ENCODE assay signal across 8 mouse cellular contexts in genomic region chr12:110991361-110992127, GRCm38 (mm10). TPM values are rescaled to one million over a fixed set of nuclear protein-coding genes. Genes with fewer than 3 reads are reported as not detected.
DNase-seq lines count a peak whose midpoint lies in the region; ATAC-seq and TF ChIP-seq lines count a peak whose summit lies in the region.

No protein-coding gene starts in this region.

- no peaks in the 10 kb centered on the region for H3K9me3 ChIP-seq in E14TG2a.4 (ENCODE audit: low read length)
- no peaks in the 10 kb centered on the region for H3K9me3 ChIP-seq in embryonic facial prominence, embryonic 14.5 days (ENCODE audit: control insufficient read depth, low read length)
- no peaks in the 10 kb centered on the region for H3K9me3 ChIP-seq in heart, embryonic 13.5 days
- no peaks in the 10 kb centered on the region for H3K9me3 ChIP-seq in kidney, embryonic 16.5 days (ENCODE audit: low read length)
- H3K9me3 ChIP-seq in lung, embryonic 16.5 days (ENCODE audit: control insufficient read depth, low read length), result no peaks in the 10 kb centered on the region

- H3K36me3 ChIP-seq in E14TG2a.4 (ENCODE audit: insufficient read depth, low read length), result no peaks in the 10 kb centered on the region
- H3K36me3 ChIP-seq in embryonic facial prominence, embryonic 14.5 days (ENCODE audit: control insufficient read depth, insufficient read depth, low read length), result no peaks in the 10 kb centered on the region
- no peaks in the 10 kb centered on the region for H3K36me3 ChIP-seq in heart, embryonic 13.5 days
- H3K36me3 ChIP-seq in kidney, embryonic 16.5 days (ENCODE audit: insufficient read depth, low read length), result no peaks in the 10 kb centered on the region
- H3K36me3 ChIP-seq in lung, embryonic 16.5 days (ENCODE audit: control insufficient read depth, insufficient read depth, low read length), result no peaks in the 10 kb centered on the region

- peak; percentile 66 for TF ChIP-seq CTCF in E14TG2a.4 (conservative IDR thresholded peaks at IDR 0.05; ENCODE audit: low read length)
- TF ChIP-seq CTCF in bone marrow, adult 2 months (IDR thresholded peaks at IDR 0.05; ENCODE audit: control insufficient read depth, insufficient read depth, low read length), result peak; percentile 96
- 0 out of 2 replicates have a peak, but pooled peaks have one; percentile 26 for TF ChIP-seq CTCF in olfactory bulb, adult 2 months (IDR thresholded peaks at IDR 0.05; ENCODE audit: insufficient read depth, low read depth, low read length)

- WGBS in bone marrow, adult 2 months, result 1% methylated on average over 23 of the region's 23 CpGs
- 2% methylated on average over 23 of the region's 23 CpGs for WGBS in embryonic facial prominence, embryonic 14.5 days
- WGBS in heart, embryonic 13.5 days, result 5% methylated on average over 23 of the region's 23 CpGs
- WGBS in kidney, embryonic 16.5 days, result 6% methylated on average over 23 of the region's 23 CpGs
- 5% methylated on average over 23 of the region's 23 CpGs for WGBS in lung, embryonic 16.5 days
- 7% methylated on average over 23 of the region's 23 CpGs for WGBS in olfactory bulb, adult 2 months

- peak overlapping the region; percentile 80 for H3K4me3 ChIP-seq in E14TG2a.4 (replicated peaks; ENCODE audit: low read length)
- H3K4me3 ChIP-seq in bone marrow, adult 2 months (replicated peaks; ENCODE audit: control insufficient read depth, low read depth, low read length), result peak overlapping the region; percentile 81
- peak overlapping the region; percentile 55 for H3K4me3 ChIP-seq in embryonic facial prominence, embryonic 14.5 days (ENCODE audit: low read depth, low read length)
- peak overlapping the region; percentile 58 for H3K4me3 ChIP-seq in heart, embryonic 13.5 days
- H3K4me3 ChIP-seq in kidney, embryonic 16.5 days (ENCODE audit: low read length), result peak overlapping the region; percentile 58
- H3K4me3 ChIP-seq in lung, embryonic 16.5 days (ENCODE audit: low read length), result peak overlapping the region; percentile 62
- peak overlapping the region; percentile 56 for H3K4me3 ChIP-seq in olfactory bulb, adult 2 months (ENCODE audit: insufficient read depth, low read depth, low read length)

- peak; percentile 90 for ATAC-seq in embryonic facial prominence, embryonic 14.5 days (ENCODE audit: low read depth)
- ATAC-seq in heart, embryonic 13.5 days (ENCODE audit: extremely low read depth, insufficient number of reproducible peaks, low FRiP score, low TSS enrichment), result peak; percentile 84
- ATAC-seq in kidney, embryonic 16.5 days (ENCODE audit: low FRiP score, low TSS enrichment), result peak; percentile 94
- peak; percentile 87 for ATAC-seq in lung, embryonic 16.5 days (ENCODE audit: low read depth)

- peak overlapping the region; percentile 76 for H3K9ac ChIP-seq in embryonic facial prominence, embryonic 14.5 days (ENCODE audit: low read depth, low read length)
- peak overlapping the region; percentile 79 for H3K9ac ChIP-seq in heart, embryonic 13.5 days
- H3K9ac ChIP-seq in kidney, embryonic 16.5 days (replicated peaks; ENCODE audit: low read length), result peak overlapping the region; percentile 72
- H3K9ac ChIP-seq in lung, embryonic 16.5 days (ENCODE audit: low read length), result peak overlapping the region; percentile 81

- peak; percentile 88 for DNase-seq in embryonic facial prominence, embryonic 14.5 days (ENCODE audit: low spot score)
- peak; percentile 87 to 91 for DNase-seq in thymus, postnatal 36 days

- no peaks in the 10 kb centered on the region; the same call in 1 of the 2 replicates for H3K27me3 ChIP-seq in E14TG2a.4 (ENCODE audit: insufficient read depth, low read length)
- H3K27me3 ChIP-seq in embryonic facial prominence, embryonic 14.5 days (replicated peaks; ENCODE audit: control insufficient read depth, insufficient read depth, low read length), result no peaks in the 10 kb centered on the region
- no peaks in the 10 kb centered on the region for H3K27me3 ChIP-seq in heart, embryonic 13.5 days (replicated peaks)
- no peaks in the 10 kb centered on the region for H3K27me3 ChIP-seq in kidney, embryonic 16.5 days (ENCODE audit: insufficient read depth, low read length)
- no peaks in the 10 kb centered on the region for H3K27me3 ChIP-seq in lung, embryonic 16.5 days (ENCODE audit: control insufficient read depth, insufficient read depth, low read depth, low read length)

- peaks cover 42% of the 10 kb centered on the region for H3K4me1 ChIP-seq in E14TG2a.4 (replicated peaks; ENCODE audit: low read depth, low read length)
- H3K4me1 ChIP-seq in bone marrow, adult 2 months (ENCODE audit: control insufficient read depth, insufficient read depth, low read length), result no peaks in the 10 kb centered on the region; the same call in 1 of the 2 replicates
- H3K4me1 ChIP-seq in embryonic facial prominence, embryonic 14.5 days (ENCODE audit: control insufficient read depth, insufficient read depth, low read length), result no peaks in the 10 kb centered on the region; the same call in 1 of the 2 replicates
- H3K4me1 ChIP-seq in heart, embryonic 13.5 days, result peaks cover 12% of the 10 kb centered on the region
- peaks cover 5% of the 10 kb centered on the region for H3K4me1 ChIP-seq in kidney, embryonic 16.5 days (ENCODE audit: insufficient read depth, low read length)
- H3K4me1 ChIP-seq in lung, embryonic 16.5 days (replicated peaks; ENCODE audit: control insufficient read depth, insufficient read depth, low read length), result peaks cover 10% of the 10 kb centered on the region
- peaks cover 12% of the 10 kb centered on the region for H3K4me1 ChIP-seq in olfactory bulb, adult 2 months (ENCODE audit: control insufficient read depth, insufficient read depth, low read length)

- peak overlapping the region; percentile 67 for H3K27ac ChIP-seq in bone marrow, adult 2 months (ENCODE audit: control insufficient read depth, insufficient read depth, low read depth, low read length, poor library complexity)
- peak overlapping the region; percentile 71 for H3K27ac ChIP-seq in embryonic facial prominence, embryonic 14.5 days (replicated peaks; ENCODE audit: low read depth, low read length)
- H3K27ac ChIP-seq in heart, embryonic 13.5 days (replicated peaks), result peak overlapping the region; percentile 75
- peak overlapping the region; percentile 81 for H3K27ac ChIP-seq in kidney, embryonic 16.5 days (ENCODE audit: low read length)
- peak overlapping the region; percentile 86 for H3K27ac ChIP-seq in lung, embryonic 16.5 days (ENCODE audit: low read length)
- no peak overlapping the region for H3K27ac ChIP-seq in olfactory bulb, adult 2 months (ENCODE audit: insufficient read depth, low read depth, low read length)

- peak overlapping the region; percentile 70 for H3K4me2 ChIP-seq in embryonic facial prominence, embryonic 14.5 days (ENCODE audit: low read depth, low read length)
- H3K4me2 ChIP-seq in heart, embryonic 13.5 days, result peak overlapping the region; percentile 72
- peak overlapping the region; percentile 62 for H3K4me2 ChIP-seq in kidney, embryonic 16.5 days (replicated peaks; ENCODE audit: low read depth, low read length)
- peak overlapping the region; percentile 77 for H3K4me2 ChIP-seq in lung, embryonic 16.5 days (ENCODE audit: low read depth, low read length)

- TF ChIP-seq POLR2A in bone marrow, adult 2 months (IDR thresholded peaks at IDR 0.05; ENCODE audit: borderline replicate concordance, control insufficient read depth, low read depth, low read length), result peak; percentile 52; the same call in 1 of the 2 replicates
- TF ChIP-seq POLR2A in olfactory bulb, adult 2 months (IDR thresholded peaks at IDR 0.05; ENCODE audit: insufficient read depth, low read depth, low read length), result no peak

RNA-seq across cellular contexts. Expression of gene Ankrd9, which starts 12.7 kb away (rescaled TPM):
- 19.7 and 28.6 TPM in 2 replicates for polyA plus RNA-seq in bone marrow, adult 2 months (2011; ENCODE audit: insufficient read depth, insufficient read length, low replicate concordance, missing spikeins)
- polyA plus RNA-seq in embryonic facial prominence, embryonic 14.5 days (2014; fragmentation: Nextera tagmentation; extraction: Ambion mirVana), result 11.1 and 13.2 TPM in 2 replicates
- 13.5 and 13.7 TPM in 2 replicates for polyA plus RNA-seq in heart, embryonic 13.5 days (2015; fragmentation: Nextera tagmentation; extraction: Ambion mirVana)
- polyA plus RNA-seq in kidney, embryonic 16.5 days (2015; fragmentation: Nextera tagmentation; extraction: Ambion mirVana), result 14.8 and 16.7 TPM in 2 replicates
- 11.8 and 13.6 TPM in 2 replicates for polyA plus RNA-seq in lung, embryonic 16.5 days (2015; fragmentation: Nextera tagmentation; extraction: Ambion mirVana)
- polyA plus RNA-seq in olfactory bulb, adult 2 months (2012; ENCODE audit: insufficient read depth, insufficient read length, low replicate concordance, missing spikeins), result not detected in 2 replicates

RNA-seq across cellular contexts. Expression of gene Rcor1, which starts 47.6 kb away (rescaled TPM):
- polyA plus RNA-seq in bone marrow, adult 2 months (2011; ENCODE audit: insufficient read depth, insufficient read length, low replicate concordance, missing spikeins), result 9.9 and 14.6 TPM in 2 replicates
- polyA plus RNA-seq in embryonic facial prominence, embryonic 14.5 days (2014; fragmentation: Nextera tagmentation; extraction: Ambion mirVana), result 16.8 and 18.0 TPM in 2 replicates
- polyA plus RNA-seq in heart, embryonic 13.5 days (2015; fragmentation: Nextera tagmentation; extraction: Ambion mirVana), result 5.4 and 6.7 TPM in 2 replicates
- polyA plus RNA-seq in kidney, embryonic 16.5 days (2015; fragmentation: Nextera tagmentation; extraction: Ambion mirVana), result 9.7 and 9.8 TPM in 2 replicates
- polyA plus RNA-seq in lung, embryonic 16.5 days (2015; fragmentation: Nextera tagmentation; extraction: Ambion mirVana), result 8.8 and 10.4 TPM in 2 replicates
- polyA plus RNA-seq in olfactory bulb, adult 2 months (2012; ENCODE audit: insufficient read depth, insufficient read length, low replicate concordance, missing spikeins), result not detected in 2 replicates

Comparison
In these comparisons a context has a peak if more than half of its experiments do, and no peak if none do; other contexts are left out.
1. CTCF ChIP-seq: peak in every context shown above with its lines; median percentile 96 in bone marrow, adult 2 months; 66 in E14TG2a.4; 26 in olfactory bulb, adult 2 months.
2. RNA of gene Ankrd9, which starts 12.7 kb away (polyA plus RNA-seq): 19.7 to 28.6 TPM in bone marrow, adult 2 months, 14.8 to 16.7 TPM in kidney, embryonic 16.5 days, 13.5 to 13.7 TPM in heart, embryonic 13.5 days, 11.1 to 13.2 TPM in embryonic facial prominence, embryonic 14.5 days and 11.8 to 13.6 TPM in lung, embryonic 16.5 days; not detected in olfactory bulb, adult 2 months; every median in the first group is over 10 times any median in the second.
3. Peak in every context shown above with its lines, with median percentiles within 50 percentile points of each other: H3K4me3 ChIP-seq, ATAC-seq, H3K4me2 ChIP-seq and H3K9ac ChIP-seq.